Mouse (Mus musculus) liver, embryonic 11.5 days (tissue): ENCODE results near the gene Vmn2r71. TPM values are rescaled to one million over a fixed set of nuclear protein-coding genes. Genes with fewer than 3 reads are reported as not detected.

Experiments
- ATAC-seq: fragments of 200-750 bp; cut with Nextera tagmentation; replicated peaks from 2 replicates; pipeline ENCODE4 v1.8.0; 2017; ENCODE audit warnings: moderate number of reproducible peaks, mild to moderate bottlenecking, moderate TSS enrichment, moderate library complexity; ENCODE audit not compliant: low FRiP score
- DNase-seq: peaks from one replicate; pipeline ENCODE4 v3.0.0-alpha.2; 2017; ENCODE audit warnings: low spot score
- H3K27ac ChIP-seq: fragments of 300-500 bp; sonication (generic); 2 replicates; pipeline ENCODE4 v1.5.1; 2014; ENCODE audit warnings: mild to moderate bottlenecking, low read depth, low read length, control low read depth
- H3K27me3 ChIP-seq: fragments of 300-500 bp; sonication (generic); replicated peaks from 2 replicates; pipeline ENCODE4 v1.6.1; 2014; ENCODE audit warnings: low read length, mixed read lengths; ENCODE audit not compliant: control insufficient read depth, insufficient read depth
- H3K36me3 ChIP-seq: fragments of 300-500 bp; sonication (generic); 2 replicates; pipeline ENCODE4 v1.6.1; 2014; ENCODE audit warnings: mild to moderate bottlenecking, low read length, moderate library complexity, mixed read lengths; ENCODE audit not compliant: control insufficient read depth, insufficient read depth
- H3K4me1 ChIP-seq: fragments of 300-500 bp; sonication (generic); replicated peaks from 2 replicates; pipeline ENCODE4 v1.6.1; 2014; ENCODE audit warnings: low read length, mixed read lengths; ENCODE audit not compliant: control insufficient read depth, insufficient read depth
- H3K4me2 ChIP-seq: fragments of 300-500 bp; sonication (generic); 2 replicates; pipeline ENCODE4 v1.6.1; 2014; ENCODE audit warnings: mild to moderate bottlenecking, control low read depth, moderate library complexity
- H3K4me3 ChIP-seq: fragments of 300-500 bp; sonication (generic); 2 replicates; pipeline ENCODE4 v1.5.1; 2014; ENCODE audit warnings: low read depth, low read length, control low read depth
- H3K9ac ChIP-seq: fragments of 300-500 bp; sonication (generic); 2 replicates; pipeline ENCODE4 v1.6.1; 2014; ENCODE audit warnings: low read depth, low read length, control low read depth
- H3K9me3 ChIP-seq: fragments of 300-500 bp; sonication (generic); 2 replicates; pipeline ENCODE4 v1.6.1; 2016; ENCODE audit warnings: low read length, inconsistent platforms, mixed read lengths; ENCODE audit not compliant: control insufficient read depth
- whole genome bisulfite sequencing: fragments of 180-500 bp; shearing (Covaris S2); extraction: QIAGEN DNeasy Blood & Tissue Kit; methylation state at CpG from one replicate; pipeline ENCODE4 v1.1.7; 2014; 5-methylcytosine and 5-hydroxymethylcytosine counted together
- polyA plus RNA-seq: library from polyadenylated mRNA; unstranded; fragments of >200 nt; fragmentation: Nextera tagmentation; extraction: Ambion mirVana; gene quantifications from 2 replicates; pipeline ENCODE4 v1.2.1, GENCODE M21; 2014

Gene Vmn2r71
- not detected in 2 replicates for polyA plus RNA-seq

DNA sequence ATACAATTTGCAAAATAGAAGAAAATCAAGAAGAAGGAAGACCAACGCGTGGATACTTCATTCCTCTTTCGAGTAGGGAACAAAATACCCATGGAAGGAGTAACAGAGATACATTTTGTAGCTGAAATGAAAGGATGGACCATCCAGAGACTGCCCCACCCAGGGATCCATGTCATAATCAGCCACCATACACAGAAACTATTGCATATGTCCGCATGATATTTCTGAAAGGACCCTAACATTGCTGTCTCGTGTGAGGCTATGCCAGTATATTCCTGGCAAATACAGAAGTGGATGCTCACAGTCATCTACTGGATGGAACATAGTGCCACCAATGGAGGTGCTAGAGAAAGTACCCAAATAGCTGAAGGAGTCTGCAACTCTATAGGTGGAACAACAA is at the start of gene Vmn2r71:
Gene Vmn2r71, plus strand, starts transcription at position 301 of the 400 bp plus-strand sequence.
- Histone ChIP-seq H3K9ac (no peak within 1 kb of the TSS), H3K9me3 (no peaks in the 10 kb centered on the region), H3K4me2 (no peak within 1 kb of the TSS), H3K4me3 (no peak within 1 kb of the TSS), H3K4me1 (no peaks in the 10 kb centered on the region), H3K27me3 (no peaks in the 10 kb centered on the region), H3K27ac (no peak within 1 kb of the TSS), H3K36me3 (no peaks in the 10 kb centered on the region)
- 74% methylated on average over 5 of the region's 5 CpGs for WGBS
- DNase-seq = no peak
- ATAC-seq = no peak

DNA sequence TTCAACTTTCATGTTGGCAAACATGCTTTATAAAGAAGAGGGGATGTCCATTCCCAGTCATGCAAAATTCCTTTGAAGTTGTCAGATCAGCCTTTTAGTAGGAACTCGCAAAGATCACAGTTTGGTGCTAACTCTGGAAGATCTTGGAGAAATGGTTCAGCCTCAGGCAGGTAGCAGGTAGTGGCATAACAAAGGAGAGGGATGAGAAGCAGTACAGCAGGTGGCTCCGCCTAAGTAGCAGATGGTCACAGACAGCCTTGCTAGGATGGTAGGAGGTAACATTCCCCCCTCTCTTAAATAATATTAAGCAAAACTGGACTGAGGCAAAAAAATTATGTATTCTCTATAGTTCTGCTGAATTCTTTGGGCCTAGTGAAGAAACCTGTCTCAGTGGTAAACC is 20.8 kb upstream of the Vmn2r71 start:
- DNase-seq (no peak), ATAC-seq (no peak)
- Histone ChIP-seq H3K27ac (no peak overlapping the region), H3K4me2 (no peak overlapping the region), H3K27me3 (no peaks in the 10 kb centered on the region), H3K4me1 (no peaks in the 10 kb centered on the region), H3K36me3 (no peaks in the 10 kb centered on the region), H3K4me3 (no peak overlapping the region), H3K9me3 (no peaks in the 10 kb centered on the region), H3K9ac (no peak overlapping the region)
- WGBS = 88% methylated on average over 2 of the region's 2 CpGs

DNA sequence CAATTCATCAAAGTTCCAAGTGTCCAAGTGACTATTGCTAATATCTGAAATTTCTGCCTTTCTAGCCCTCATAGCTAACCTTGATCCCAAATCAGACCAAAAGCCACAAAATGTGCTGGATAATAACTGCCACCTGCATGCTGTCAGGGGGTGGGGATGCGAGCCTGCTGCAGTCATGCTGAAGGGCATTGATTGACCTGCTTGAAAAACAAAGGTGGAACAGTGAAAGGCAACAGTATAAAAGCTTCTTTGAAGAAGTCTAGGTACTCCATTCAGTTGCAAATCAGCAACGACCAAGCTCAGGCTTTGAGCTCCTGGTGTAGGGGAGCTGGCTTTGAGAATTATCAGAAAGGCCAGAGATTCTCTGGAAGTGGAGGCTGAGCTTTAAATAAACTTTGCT is 19.8 kb upstream of the Vmn2r71 start:
- ATAC-seq = no peak

DNA sequence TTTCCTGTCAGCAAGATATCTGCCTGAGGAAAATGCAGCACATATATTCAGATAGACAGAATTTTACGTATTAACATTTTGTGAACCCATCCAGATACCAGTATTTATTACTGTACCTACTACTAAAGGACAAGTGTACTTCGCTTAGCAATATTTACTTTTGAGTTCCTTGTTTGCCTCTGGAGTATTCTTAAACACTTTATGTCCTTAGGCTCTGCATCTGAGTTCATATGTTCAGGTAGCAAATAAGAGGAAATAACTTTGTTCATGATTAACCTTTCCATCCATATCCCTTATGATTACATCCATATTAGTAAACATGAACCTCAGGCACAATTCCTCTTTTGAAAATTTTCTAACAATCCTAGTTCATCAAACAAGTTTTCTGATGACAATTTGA is 6.2 kb downstream of the Vmn2r71 start, which contains the start of gene Vmn2r70:
Gene Vmn2r70, minus strand, starts transcription at position 101 of the 400 bp plus-strand sequence.
- Histone ChIP-seq H3K4me2 (no peak within 1 kb of the TSS), H3K4me1 (no peaks in the 10 kb centered on the region), H3K27me3 (no peaks in the 10 kb centered on the region), H3K27ac (no peak within 1 kb of the TSS), H3K36me3 (no peaks in the 10 kb centered on the region), H3K9ac (no peak within 1 kb of the TSS), H3K9me3 (no peaks in the 10 kb centered on the region), H3K4me3 (no peak within 1 kb of the TSS)
- ATAC-seq (no peak), DNase-seq (no peak)
- 77% methylated on average over 2 of the region's 2 CpGs for WGBS

More for the DNA sequence above, 19.8 kb upstream of the Vmn2r71 start:
- Histone ChIP-seq H3K4me1 (no peaks in the 10 kb centered on the region), H3K36me3 (no peaks in the 10 kb centered on the region), H3K4me3 (no peak overlapping the region), H3K4me2 (no peak overlapping the region), H3K27ac (no peak overlapping the region), H3K9me3 (no peaks in the 10 kb centered on the region), H3K9ac (no peak overlapping the region), H3K27me3 (no peaks in the 10 kb centered on the region)
- no peak for DNase-seq
- 63% methylated on average over 2 of the region's 2 CpGs for WGBS

Other genes with a start within 250 kb of the Vmn2r71 start
- not detected in 2 replicates for gene Vmn2r69, start 147.2 kb upstream of the Vmn2r71 start, polyA plus RNA-seq
- not detected in 2 replicates for gene Vmn2r70, start 6.1 kb downstream of the Vmn2r71 start, polyA plus RNA-seq
- not detected in 2 replicates for gene Vmn2r72, start 192.0 kb downstream of the Vmn2r71 start, polyA plus RNA-seq